Mouse (Mus musculus): ENCODE results near the gene Txlnb. TPM values are rescaled to one million over a fixed set of nuclear protein-coding genes. Genes with fewer than 3 reads are reported as not detected.
"Not testable (repeated sequence)": the region's sequence is repeated elsewhere in the genome, so short reads cannot be mapped to it uniquely, and the experiment has no call there.

Gene Txlnb
- polyA plus RNA-seq (2012; rRNA removed), result 1.3 and 2.1 TPM in 2 replicates

- peak; percentile 24 for DNase-seq (ENCODE audit: low spot score)
These were observed at the start of gene Txlnb for GRCm38 (mm10) chr10:17795767-17796631. Txlnb (plus strand) TSS chr10:17796226.

GRCm38 (mm10) chr10:17752478-17752877, 43.5 kb upstream of the Txlnb start:
- no peak for DNase-seq (ENCODE audit: low spot score)

GRCm38 (mm10) chr10:17759772-17760171, 36.3 kb upstream of the Txlnb start:
- no peak for DNase-seq (ENCODE audit: low spot score)

- DNase-seq (ENCODE audit: low spot score), result no peak
These were observed 35.0 kb upstream of the Txlnb start for GRCm38 (mm10) chr10:17760750-17761613.

GRCm38 (mm10) chr10:17761652-17762051, 34.4 kb upstream of the Txlnb start:
- no peak for DNase-seq (ENCODE audit: low spot score)

- DNase-seq (ENCODE audit: low spot score), result no peak
These were observed 33.1 kb upstream of the Txlnb start for GRCm38 (mm10) chr10:17762946-17763345.

- DNase-seq (ENCODE audit: low spot score), result no peak
These were observed 26.2 kb upstream of the Txlnb start for GRCm38 (mm10) chr10:17769856-17770255.

GRCm38 (mm10) chr10:17772364-17772763, 23.7 kb upstream of the Txlnb start:
- no peak for DNase-seq (ENCODE audit: low spot score)

- DNase-seq (ENCODE audit: low spot score), result no peak
These were observed 21.7 kb upstream of the Txlnb start for GRCm38 (mm10) chr10:17774366-17774765.

- no peak for DNase-seq (ENCODE audit: low spot score)
These were observed 20.9 kb upstream of the Txlnb start for GRCm38 (mm10) chr10:17775079-17775478.

GRCm38 (mm10) chr10:17776684-17777083, 19.3 kb upstream of the Txlnb start:
- not testable (repeated sequence) for DNase-seq (ENCODE audit: low spot score)

- DNase-seq (ENCODE audit: low spot score), result no peak
These were observed 9.3 kb upstream of the Txlnb start for GRCm38 (mm10) chr10:17786771-17787170.

GRCm38 (mm10) chr10:17787938-17788337, 8.1 kb upstream of the Txlnb start:
- no peak for DNase-seq (ENCODE audit: low spot score)

GRCm38 (mm10) chr10:17788347-17788746, 7.7 kb upstream of the Txlnb start:
- DNase-seq (ENCODE audit: low spot score), result no peak

GRCm38 (mm10) chr10:17793926-17794325, 2.1 kb upstream of the Txlnb start:
- DNase-seq (ENCODE audit: low spot score), result no peak

GRCm38 (mm10) chr10:17794443-17794842, 1.6 kb upstream of the Txlnb start:
- no peak for DNase-seq (ENCODE audit: low spot score)

- no peak for DNase-seq (ENCODE audit: low spot score)
These were observed 799 bp upstream of the Txlnb start for GRCm38 (mm10) chr10:17795227-17795626.

- no peak for DNase-seq (ENCODE audit: low spot score)
These were observed 1.0 kb downstream of the Txlnb start for GRCm38 (mm10) chr10:17796846-17797631.

GRCm38 (mm10) chr10:17797681-17798080, 1.7 kb downstream of the Txlnb start:
- no peak for DNase-seq (ENCODE audit: low spot score)

GRCm38 (mm10) chr10:17801788-17802187, 5.8 kb downstream of the Txlnb start:
- DNase-seq (ENCODE audit: low spot score), result no peak

- no peak for DNase-seq (ENCODE audit: low spot score)
These were observed 12.5 kb downstream of the Txlnb start for GRCm38 (mm10) chr10:17808526-17808925.

GRCm38 (mm10) chr10:17815052-17815451, 19.0 kb downstream of the Txlnb start:
- no peak for DNase-seq (ENCODE audit: low spot score)
